Mouse (Mus musculus): Measurements from ENCODE around the gene Cpa1. TPM values are rescaled to one million over a fixed set of nuclear protein-coding genes. Genes with fewer than 3 reads are reported as not detected.
A peak's percentile ranks its signal among the peaks of the same experiment; 100 is the strongest.

Gene Cpa1
- polyA plus RNA-seq (2015; fragmentation: Nextera tagmentation; extraction: Ambion mirVana) = 0.25 and 0.52 TPM in 2 replicates

DNA sequence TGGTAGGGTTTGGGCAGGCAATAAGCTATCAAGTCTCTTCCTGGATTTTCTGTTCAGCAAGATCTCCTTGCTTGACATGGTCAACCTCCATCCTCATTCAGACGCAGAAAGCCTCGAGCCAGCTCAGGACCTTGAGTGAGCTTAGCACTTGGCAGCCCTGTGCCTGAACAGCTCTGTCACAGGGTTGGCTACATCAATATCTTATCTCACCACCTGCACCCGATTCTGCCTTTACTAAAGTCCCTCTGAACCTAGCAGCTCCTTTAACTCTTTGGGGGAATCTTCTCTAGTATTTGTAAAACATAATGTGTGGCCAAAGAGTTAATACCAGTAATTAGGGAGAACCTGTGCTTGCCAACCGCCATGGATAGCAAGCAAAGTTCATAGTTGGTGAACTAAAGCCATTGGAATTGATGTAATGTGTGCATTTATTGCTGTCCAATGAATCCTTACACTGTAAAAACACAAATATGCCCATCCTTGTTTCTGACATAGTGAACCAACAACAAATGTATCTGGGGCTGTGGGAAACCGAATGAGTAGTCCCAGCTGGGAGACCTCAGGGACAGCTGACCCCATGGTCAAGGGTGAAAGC is at the start of gene Cpa1:
Cpa1 (plus strand) TSS at position 545 of the 595 bp plus-strand sequence.
- Histone ChIP-seq H3K4me3 (no peak within 1 kb of the TSS), H3K27ac (replicated peaks) (no peak within 1 kb of the TSS), H3K9me3 (no peaks in the 10 kb centered on the region), H3K9ac (no peak within 1 kb of the TSS), H3K36me3 (no peaks in the 10 kb centered on the region), H3K4me2 (no peak within 1 kb of the TSS), H3K27me3 (no peaks in the 10 kb centered on the region), H3K4me1 (replicated peaks) (peaks cover 16% of the 10 kb centered on the region)
- no peak for ATAC-seq (ENCODE audit: low read depth)
- 90% methylated on average over 5 of the region's 5 CpGs for WGBS

DNA sequence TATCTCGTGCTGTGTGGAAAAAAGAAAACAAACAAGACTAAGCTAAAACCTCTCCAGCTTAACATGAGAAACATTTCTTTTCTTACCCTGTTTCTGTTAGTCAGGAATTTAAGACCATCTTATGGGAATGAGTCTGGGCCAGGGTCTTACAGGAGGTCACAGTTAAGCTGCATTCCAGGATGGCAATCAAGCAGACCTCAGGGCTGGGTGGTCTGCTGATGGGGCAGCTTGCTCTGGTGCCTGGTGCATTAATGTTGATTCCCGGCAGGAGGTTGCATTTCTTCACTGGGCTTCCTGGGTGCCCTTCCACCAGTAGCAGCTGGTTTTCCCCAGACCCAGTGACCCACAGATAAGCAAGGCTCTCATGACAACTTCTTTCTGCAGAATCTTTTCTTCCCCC is 49.2 kb upstream of the Cpa1 start:
- Histone ChIP-seq H3K4me1 (replicated peaks) (peaks cover 47% of the 10 kb centered on the region), H3K36me3 (no peaks in the 10 kb centered on the region), H3K4me3 (no peak overlapping the region), H3K27me3 (no peaks in the 10 kb centered on the region), H3K27ac (replicated peaks) (no peak overlapping the region; the same call in 1 of the 2 replicates), H3K9me3 (no peaks in the 10 kb centered on the region), H3K9ac (no peak overlapping the region; the same call in 1 of the 2 replicates), H3K4me2 (no peak overlapping the region)
- WGBS = 60% methylated on average over 2 of the region's 2 CpGs
- ATAC-seq (ENCODE audit: low read depth) = no peak

DNA sequence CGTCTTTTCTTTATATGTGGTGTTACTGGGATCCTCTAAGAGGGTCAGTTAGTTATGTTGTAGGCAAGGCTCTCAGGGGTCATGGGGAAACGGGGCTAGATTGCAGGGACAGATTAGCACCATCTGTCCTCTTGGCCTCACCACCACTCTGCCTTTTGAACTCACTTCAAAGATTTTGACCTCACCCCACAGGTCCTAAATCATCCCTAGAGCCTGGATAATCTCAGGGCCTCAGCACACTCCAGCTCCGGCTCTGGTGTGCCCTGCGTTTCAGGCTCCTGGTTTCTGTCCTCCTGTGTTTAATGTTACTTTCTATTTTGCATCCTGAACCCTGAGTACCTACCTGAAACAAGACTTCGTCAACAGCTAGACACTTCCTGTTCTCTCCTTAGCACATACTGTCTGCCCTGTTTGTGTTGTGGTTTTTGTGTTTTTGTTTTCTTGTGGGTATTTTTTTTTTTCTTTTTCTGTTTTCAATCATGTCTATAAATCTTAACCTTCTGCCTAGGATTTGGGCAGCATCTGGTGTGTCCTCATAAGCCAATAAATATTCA is 47.1 kb upstream of the Cpa1 start:
- no peaks in the 10 kb centered on the region for H3K9me3 ChIP-seq
- H3K4me3 ChIP-seq = no peak overlapping the region
- no peak overlapping the region for H3K4me2 ChIP-seq
- H3K27ac ChIP-seq (replicated peaks) = peak overlapping the region; percentile 46
- no peak overlapping the region for H3K9ac ChIP-seq
- no peaks in the 10 kb centered on the region for H3K36me3 ChIP-seq
- no peak for ATAC-seq (ENCODE audit: low read depth)
- WGBS = 52% methylated on average over 5 of the region's 5 CpGs
- no peaks in the 10 kb centered on the region for H3K27me3 ChIP-seq
- H3K4me1 ChIP-seq (replicated peaks) = peaks cover 60% of the 10 kb centered on the region

DNA sequence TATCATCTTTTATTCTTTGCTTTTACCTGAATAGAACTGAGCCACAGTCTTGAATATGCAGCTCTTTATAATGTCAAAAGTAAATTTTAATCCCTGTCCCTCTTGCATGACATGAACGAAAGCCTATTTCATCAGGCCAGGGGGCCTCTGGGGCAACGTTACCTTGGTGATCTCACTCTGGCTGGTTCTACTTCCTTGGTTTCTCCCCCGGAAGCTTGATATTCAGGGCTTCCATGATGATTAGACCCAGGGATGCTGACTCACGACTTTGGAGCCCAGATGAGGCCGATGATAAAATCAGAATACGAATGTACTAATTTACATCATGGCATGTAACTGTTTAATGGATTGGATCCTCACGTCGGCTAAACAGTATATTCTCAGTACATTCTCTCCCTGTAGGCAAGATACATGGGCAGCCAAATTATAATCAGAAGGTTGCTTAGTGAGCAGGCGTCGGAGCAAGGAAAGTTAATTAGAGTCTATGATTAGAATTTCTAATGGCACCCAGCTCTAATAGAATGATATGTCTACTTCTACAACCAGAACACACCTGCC is 46.5 kb upstream of the Cpa1 start:
- no peak overlapping the region for H3K9ac ChIP-seq
- H3K9me3 ChIP-seq = no peaks in the 10 kb centered on the region
- 38% methylated on average over 10 of the region's 10 CpGs for WGBS
- H3K27me3 ChIP-seq = no peaks in the 10 kb centered on the region
- peaks cover 55% of the 10 kb centered on the region for H3K4me1 ChIP-seq (replicated peaks)
- ATAC-seq (ENCODE audit: low read depth) = peak; percentile 61; the same call in 1 of the 2 replicates
- peak overlapping the region; percentile 46 for H3K27ac ChIP-seq (replicated peaks)
- no peak overlapping the region for H3K4me3 ChIP-seq
- no peaks in the 10 kb centered on the region for H3K36me3 ChIP-seq
- no peak overlapping the region for H3K4me2 ChIP-seq

DNA sequence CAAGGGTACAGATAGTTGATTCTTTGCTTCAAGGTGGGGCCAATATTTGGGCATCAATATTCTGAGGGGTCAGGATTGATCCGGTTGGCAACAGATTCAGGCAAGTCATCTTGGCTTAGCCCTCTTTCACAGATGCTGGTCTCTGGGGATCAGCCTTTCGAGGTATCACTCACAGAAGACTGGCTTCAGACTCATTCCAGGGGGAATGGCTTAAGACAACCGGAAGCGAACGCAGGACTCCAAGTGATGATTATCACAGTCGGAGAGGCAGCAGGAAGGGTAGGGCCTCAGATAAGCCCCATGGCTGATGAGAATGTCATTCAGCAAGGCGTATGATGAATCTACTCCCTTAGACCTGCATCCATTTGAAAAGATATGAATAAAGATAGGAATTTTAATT is 44.7 kb upstream of the Cpa1 start:
- Histone ChIP-seq H3K27ac (replicated peaks) (no peak overlapping the region), H3K27me3 (no peaks in the 10 kb centered on the region), H3K9ac (no peak overlapping the region), H3K36me3 (no peaks in the 10 kb centered on the region), H3K4me2 (no peak overlapping the region), H3K9me3 (no peaks in the 10 kb centered on the region), H3K4me1 (replicated peaks) (peaks cover 47% of the 10 kb centered on the region), H3K4me3 (no peak overlapping the region)
- no peak for ATAC-seq (ENCODE audit: low read depth)
- 72% methylated on average over 7 of the region's 7 CpGs for WGBS

DNA sequence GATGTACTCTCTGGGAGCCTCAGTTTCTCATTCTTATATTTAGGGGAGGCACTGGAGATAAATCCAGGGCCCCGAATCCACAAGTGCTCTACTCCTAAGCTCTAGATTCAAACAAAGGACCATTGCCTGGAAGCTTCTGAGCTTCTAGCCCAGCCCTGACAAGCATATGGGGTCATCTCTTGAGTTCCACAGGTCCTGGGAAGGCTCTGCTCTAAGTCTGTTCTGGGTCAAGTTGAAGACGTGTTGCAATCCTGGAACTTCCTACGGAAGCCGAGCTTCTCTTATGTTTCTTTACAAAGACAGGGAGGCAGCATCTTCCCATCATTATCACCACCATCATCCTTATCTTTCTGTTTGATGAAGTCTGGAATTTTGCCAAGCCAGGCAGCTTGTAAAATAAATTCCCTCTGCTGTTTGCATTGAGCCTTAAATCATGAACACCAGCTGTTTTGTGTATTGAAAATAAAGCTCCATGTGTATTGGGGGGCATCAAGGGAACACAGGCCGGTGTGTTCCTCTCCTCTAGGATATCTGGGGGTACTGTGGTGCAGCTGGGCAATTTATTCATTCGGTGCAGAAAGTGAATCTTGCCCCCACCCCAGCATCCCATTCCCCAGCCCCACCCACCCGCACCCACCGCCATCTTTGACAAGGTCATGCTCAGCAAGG is 42.7 kb upstream of the Cpa1 start:
- no peaks in the 10 kb centered on the region for H3K36me3 ChIP-seq
- H3K9me3 ChIP-seq = no peaks in the 10 kb centered on the region
- H3K4me1 ChIP-seq (replicated peaks) = peaks cover 41% of the 10 kb centered on the region
- H3K4me3 ChIP-seq = no peak overlapping the region
- H3K9ac ChIP-seq = no peak overlapping the region
- peak overlapping the region; percentile 34; the same call in 1 of the 2 replicates for H3K27ac ChIP-seq (replicated peaks)
- ATAC-seq (ENCODE audit: low read depth) = no peak
- no peaks in the 10 kb centered on the region for H3K27me3 ChIP-seq
- H3K4me2 ChIP-seq = no peak overlapping the region
- 72% methylated on average over 8 of the region's 8 CpGs for WGBS

DNA sequence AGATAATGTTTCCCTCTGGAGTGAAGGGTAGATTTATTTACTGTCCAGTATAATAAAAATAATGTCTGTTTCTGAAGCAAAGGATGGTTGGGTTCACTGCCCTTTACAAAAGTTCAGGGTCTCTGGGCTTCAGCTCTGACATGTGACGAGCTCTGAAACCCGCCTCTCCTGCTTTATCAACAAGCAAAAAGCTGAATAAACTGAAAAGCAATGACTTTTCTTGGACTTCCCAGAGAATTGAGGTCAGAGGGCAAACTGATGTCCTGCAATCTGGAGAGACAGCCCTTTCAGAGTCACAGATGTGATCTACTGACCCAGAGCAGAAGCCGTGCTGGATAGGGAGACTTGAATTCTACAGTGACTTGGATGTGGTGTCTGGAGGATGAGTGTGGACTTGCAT is 39.0 kb upstream of the Cpa1 start:
- H3K27ac ChIP-seq (replicated peaks) = no peak overlapping the region
- H3K4me3 ChIP-seq = no peak overlapping the region
- 51% methylated on average over 3 of the region's 3 CpGs for WGBS
- no peaks in the 10 kb centered on the region for H3K9me3 ChIP-seq
- peaks cover 22% of the 10 kb centered on the region for H3K4me1 ChIP-seq (replicated peaks)
- H3K4me2 ChIP-seq = no peak overlapping the region
- no peak for ATAC-seq (ENCODE audit: low read depth)
- no peak overlapping the region for H3K9ac ChIP-seq
- no peaks in the 10 kb centered on the region for H3K36me3 ChIP-seq
- no peaks in the 10 kb centered on the region for H3K27me3 ChIP-seq

DNA sequence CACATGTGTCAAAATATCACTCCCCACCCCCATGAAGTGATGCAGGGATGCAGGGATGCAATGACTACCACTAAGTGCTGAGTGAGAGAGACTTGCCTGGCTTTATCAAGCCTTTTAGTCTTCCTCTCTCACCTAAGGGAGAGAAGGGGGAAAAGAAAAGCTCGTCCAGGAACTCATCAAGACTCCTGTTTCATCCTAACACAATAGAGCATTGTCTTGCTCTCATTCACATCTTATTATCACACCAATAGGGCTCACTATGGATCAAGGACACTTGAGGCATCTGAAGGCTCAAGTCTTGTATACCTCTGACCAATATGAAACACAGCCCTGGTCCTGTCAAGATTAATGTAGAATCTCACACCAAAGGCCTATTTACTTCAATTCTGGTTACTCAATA is 38.0 kb upstream of the Cpa1 start:
- no peaks in the 10 kb centered on the region for H3K27me3 ChIP-seq
- H3K9ac ChIP-seq = no peak overlapping the region
- no peak for ATAC-seq (ENCODE audit: low read depth)
- no peaks in the 10 kb centered on the region for H3K9me3 ChIP-seq
- H3K4me2 ChIP-seq = no peak overlapping the region
- H3K4me3 ChIP-seq = no peak overlapping the region
- H3K4me1 ChIP-seq (replicated peaks) = peaks cover 15% of the 10 kb centered on the region
- no peaks in the 10 kb centered on the region for H3K36me3 ChIP-seq
- H3K27ac ChIP-seq (replicated peaks) = no peak overlapping the region
- 56% methylated on average over 1 of the region's 1 CpGs for WGBS

DNA sequence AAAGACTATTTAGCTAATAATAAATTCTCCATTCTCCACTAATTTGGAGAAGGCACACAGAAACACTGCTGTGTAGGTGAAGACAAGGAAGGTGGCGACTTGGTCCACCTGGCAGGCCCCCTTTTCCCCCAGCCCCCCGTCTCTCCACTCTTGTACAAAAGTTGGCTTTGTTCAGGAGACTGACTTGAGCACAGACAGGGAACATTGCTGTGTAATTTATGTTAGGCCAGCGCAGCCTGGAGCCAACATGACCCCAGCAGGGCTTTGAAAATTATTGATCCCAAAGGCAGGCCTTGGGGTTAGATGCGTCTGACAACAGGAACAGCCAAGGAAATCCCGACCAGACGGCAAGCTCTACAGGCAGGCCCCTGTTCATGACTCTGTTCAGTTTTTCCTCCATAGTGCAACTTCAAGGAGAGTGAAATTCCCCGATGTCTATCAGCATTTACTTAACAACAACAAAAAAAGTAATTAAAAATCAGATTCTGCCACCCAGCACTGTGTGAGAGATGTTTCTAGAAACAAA is 34.6 kb upstream of the Cpa1 start:
- 25% methylated on average over 7 of the region's 7 CpGs for whole genome bisulfite sequencing

DNA sequence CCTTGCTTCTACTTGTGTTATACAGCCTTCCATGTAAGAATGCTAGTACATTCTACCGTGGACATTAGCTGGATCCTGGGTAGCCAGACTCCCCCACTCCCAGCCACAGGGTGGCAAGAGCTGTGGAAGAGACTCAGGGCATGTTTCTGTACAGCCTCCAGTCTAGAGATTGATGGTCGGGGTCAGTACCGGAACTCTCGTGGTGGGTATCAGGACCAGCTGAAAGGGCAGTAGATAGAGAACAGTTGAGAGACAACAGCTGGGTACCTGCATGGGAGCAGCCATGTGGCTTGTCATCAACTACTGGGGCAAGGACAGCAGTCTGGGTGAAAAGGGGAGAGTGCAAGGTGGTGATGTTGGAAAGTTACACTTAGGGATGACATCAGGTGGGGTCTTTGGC is 33.9 kb upstream of the Cpa1 start:
- Histone ChIP-seq H3K9ac (no peak overlapping the region), H3K27ac (replicated peaks) (no peak overlapping the region), H3K4me2 (no peak overlapping the region), H3K36me3 (no peaks in the 10 kb centered on the region), H3K4me1 (replicated peaks) (peaks cover 6% of the 10 kb centered on the region; the same call in 1 of the 2 replicates), H3K9me3 (no peaks in the 10 kb centered on the region), H3K27me3 (no peaks in the 10 kb centered on the region), H3K4me3 (no peak overlapping the region)
- 87% methylated on average over 4 of the region's 4 CpGs for WGBS
- no peak for ATAC-seq (ENCODE audit: low read depth)

More for the DNA sequence above, 34.6 kb upstream of the Cpa1 start:
- peaks cover 6% of the 10 kb centered on the region; the same call in 1 of the 2 replicates for H3K4me1 ChIP-seq (replicated peaks)
- H3K9ac ChIP-seq = no peak overlapping the region
- no peaks in the 10 kb centered on the region for H3K36me3 ChIP-seq
- no peaks in the 10 kb centered on the region for H3K9me3 ChIP-seq
- H3K27me3 ChIP-seq = no peaks in the 10 kb centered on the region
- H3K4me3 ChIP-seq = no peak overlapping the region
- H3K27ac ChIP-seq (replicated peaks) = no peak overlapping the region
- no peak for ATAC-seq (ENCODE audit: low read depth)
- no peak overlapping the region for H3K4me2 ChIP-seq

DNA sequence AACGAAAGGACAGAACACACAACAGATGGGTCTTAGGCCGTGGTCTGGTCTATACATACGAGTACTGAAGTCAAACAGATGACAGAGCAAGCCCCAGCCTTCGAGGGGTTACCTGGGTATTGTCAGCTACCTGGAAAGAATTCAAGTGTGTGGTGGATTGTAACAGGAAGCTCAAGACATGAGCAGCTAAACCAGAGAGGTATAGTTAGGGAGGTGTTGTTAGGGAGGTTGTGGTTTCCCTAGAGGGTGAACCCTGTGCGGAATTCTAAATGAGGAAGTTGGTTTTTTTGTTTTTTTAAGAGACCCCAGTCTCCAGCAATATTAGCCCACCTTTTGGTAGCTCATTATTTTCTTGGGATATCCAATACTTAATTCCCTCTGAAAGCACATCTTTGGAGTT is 33.3 kb upstream of the Cpa1 start:
- no peaks in the 10 kb centered on the region for H3K36me3 ChIP-seq
- no peak overlapping the region for H3K4me2 ChIP-seq
- H3K9ac ChIP-seq = no peak overlapping the region
- no peaks in the 10 kb centered on the region for H3K27me3 ChIP-seq
- WGBS = 89% methylated on average over 5 of the region's 5 CpGs
- no peak overlapping the region for H3K27ac ChIP-seq (replicated peaks)
- ATAC-seq (ENCODE audit: low read depth) = no peak
- H3K4me1 ChIP-seq (replicated peaks) = peaks cover 6% of the 10 kb centered on the region; the same call in 1 of the 2 replicates
- H3K9me3 ChIP-seq = no peaks in the 10 kb centered on the region
- H3K4me3 ChIP-seq = no peak overlapping the region

DNA sequence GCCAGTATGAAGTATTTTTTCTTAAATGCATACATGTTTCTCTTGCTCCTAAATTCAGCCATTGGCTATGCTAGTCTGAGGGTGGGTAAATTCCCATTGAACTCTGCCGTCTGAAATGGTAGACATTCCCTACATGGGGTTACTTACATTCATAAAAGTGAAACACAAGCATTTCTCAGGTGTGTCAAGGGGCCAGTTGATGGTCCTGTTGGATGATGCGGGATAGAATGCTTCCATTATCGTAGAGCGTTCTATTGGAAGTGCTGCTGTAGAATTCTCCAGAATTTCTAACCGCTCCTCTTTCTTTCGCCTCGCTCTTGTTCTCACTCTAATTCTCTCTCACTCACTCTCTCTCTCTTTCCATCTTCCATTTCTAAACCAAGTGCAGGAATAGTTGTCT is 28.3 kb upstream of the Cpa1 start, which contains the start of gene Cpa5:
Cpa5 (plus strand) TSS at position 301 of the 400 bp plus-strand sequence.
- ATAC-seq (ENCODE audit: low read depth) = no peak
- no peaks in the 10 kb centered on the region for H3K27me3 ChIP-seq
- no peak within 1 kb of the TSS for H3K4me3 ChIP-seq
- no peaks in the 10 kb centered on the region for H3K9me3 ChIP-seq
- H3K4me1 ChIP-seq (replicated peaks) = peaks cover 18% of the 10 kb centered on the region
- H3K36me3 ChIP-seq = no peaks in the 10 kb centered on the region
- no peak within 1 kb of the TSS for H3K4me2 ChIP-seq
- H3K27ac ChIP-seq (replicated peaks) = no peak within 1 kb of the TSS
- no peak within 1 kb of the TSS for H3K9ac ChIP-seq
- 86% methylated on average over 7 of the region's 7 CpGs for WGBS
